Mouse (Mus musculus) lung, adult 2 months (tissue): Measurements from ENCODE around the gene Myo19.

Experiments
- CTCF ChIP-seq: fragments of 200-500 bp; IDR thresholded peaks from 2 replicates; pipeline ENCODE4 v1.5.1; 2011; ENCODE audit warnings: mild to moderate bottlenecking, low read length, control low read depth; ENCODE audit not compliant: insufficient read depth
- POLR2A ChIP-seq: fragments of 200-500 bp; IDR thresholded peaks from 2 replicates; pipeline ENCODE4 v1.6.1; 2011; ENCODE audit warnings: low read depth, mild to moderate bottlenecking, control low read depth, low read length, borderline replicate concordance; ENCODE audit errors: extremely low read depth

DNA sequence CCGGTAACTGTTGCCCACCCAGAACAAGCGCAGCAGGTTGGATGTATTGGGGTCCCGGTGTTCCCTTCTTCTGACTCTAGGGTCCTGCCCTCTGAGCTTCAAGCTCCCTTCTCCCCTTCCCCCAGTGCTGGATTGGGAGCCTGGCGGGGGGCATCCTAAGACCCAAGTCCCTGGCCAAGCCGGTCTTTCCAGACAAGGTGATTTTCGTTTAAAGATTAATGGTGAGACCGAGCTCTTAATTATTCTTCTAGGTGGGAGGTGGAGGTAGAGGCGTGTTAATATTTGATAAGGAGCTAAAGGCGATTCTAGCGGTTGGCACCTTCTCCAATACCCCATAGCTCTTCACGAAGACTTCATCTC is 78.3 kb downstream of the Myo19 start:
- TF ChIP-seq CTCF (no peak), POLR2A (no peak)
